Mouse (Mus musculus) forebrain, embryonic 15.5 days (tissue): ENCODE data around the gene Unc79. TPM values are rescaled to one million over a fixed set of nuclear protein-coding genes. Genes with fewer than 3 reads are reported as not detected.

ENCODE experiments used
- ATAC-seq: fragments of 200-750 bp; cut with Nextera tagmentation; replicated peaks from 2 replicates; pipeline ENCODE4 v1.8.0; 2017; ENCODE audit warnings: mild to moderate bottlenecking, moderate TSS enrichment, moderate library complexity
- H3K27ac ChIP-seq: fragments of 300-500 bp; sonication (generic); replicated peaks from 2 replicates; pipeline ENCODE4 v1.5.1; 2015; ENCODE audit warnings: mild to moderate bottlenecking, inconsistent platforms
- H3K27me3 ChIP-seq: fragments of 300-500 bp; sonication (generic); 2 replicates; pipeline ENCODE4 v1.6.1; 2015; ENCODE audit warnings: inconsistent platforms
- H3K36me3 ChIP-seq: fragments of 300-500 bp; sonication (generic); 2 replicates; pipeline ENCODE4 v1.6.1; 2015; ENCODE audit warnings: mild to moderate bottlenecking, inconsistent platforms
- H3K4me1 ChIP-seq: fragments of 300-500 bp; sonication (generic); 2 replicates; pipeline ENCODE4 v1.6.1; 2015; ENCODE audit warnings: inconsistent platforms
- H3K4me2 ChIP-seq: fragments of 300-500 bp; sonication (generic); replicated peaks from 2 replicates; pipeline ENCODE4 v1.6.1; 2015; ENCODE audit warnings: mild to moderate bottlenecking, inconsistent platforms
- H3K4me3 ChIP-seq: fragments of 300-500 bp; sonication (generic); 2 replicates; pipeline ENCODE4 v1.5.1; 2015; ENCODE audit warnings: mild to moderate bottlenecking, inconsistent platforms
- H3K9ac ChIP-seq: fragments of 300-500 bp; sonication (generic); replicated peaks from 2 replicates; pipeline ENCODE4 v1.6.1; 2015; ENCODE audit warnings: mild to moderate bottlenecking, inconsistent platforms
- H3K9me3 ChIP-seq: fragments of 300-500 bp; sonication (generic); 2 replicates; pipeline ENCODE4 v1.6.1; 2016; ENCODE audit warnings: inconsistent platforms
- WGBS: fragments of 180-500 bp; shearing (Covaris S2); methylation state at CpG from one replicate; pipeline ENCODE4 v1.1.7; 2015; ENCODE audit warnings: mixed read lengths; 5-methylcytosine and 5-hydroxymethylcytosine counted together
- polyA plus RNA-seq: library from polyadenylated mRNA; unstranded; fragments of >200 nt; fragmentation: Nextera tagmentation; extraction: Ambion mirVana; gene quantifications from 2 replicates; pipeline ENCODE4 v1.2.1, GENCODE M21; 2015

Gene Unc79
- polyA plus RNA-seq, 1 experiment from 2014 or later = 7.9 TPM

DNA sequence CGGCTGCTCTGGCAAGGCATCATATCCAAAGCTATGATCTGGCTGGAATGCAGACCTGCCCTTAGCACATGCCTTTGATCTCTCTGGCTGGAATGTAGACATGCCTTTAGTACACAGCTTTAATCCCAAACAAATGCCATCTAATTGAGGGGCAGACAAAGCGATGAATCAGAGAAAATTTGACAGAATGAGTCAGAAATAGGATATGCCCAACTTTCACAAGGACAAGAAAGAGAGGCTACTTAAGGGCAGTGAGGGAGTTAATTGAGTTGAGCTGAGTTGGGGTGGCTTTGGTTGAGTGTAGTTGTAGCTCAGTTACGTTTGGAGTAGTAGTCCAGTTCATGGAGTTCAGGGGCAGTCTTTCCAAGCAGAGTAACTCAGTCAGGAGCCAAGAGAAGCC, 12.4 kb downstream of the Unc79 start:
- no peak overlapping the region for H3K9ac ChIP-seq
- H3K4me2 ChIP-seq = no peak overlapping the region
- H3K36me3 ChIP-seq = no peaks in the 10 kb centered on the region
- no peak for ATAC-seq
- H3K27ac ChIP-seq = no peak overlapping the region
- no peak overlapping the region for H3K4me3 ChIP-seq
- H3K4me1 ChIP-seq = no peaks in the 10 kb centered on the region
- no peaks in the 10 kb centered on the region for H3K27me3 ChIP-seq
- 63% methylated on average over 3 of the region's 3 CpGs for WGBS
- H3K9me3 ChIP-seq = no peaks in the 10 kb centered on the region

DNA sequence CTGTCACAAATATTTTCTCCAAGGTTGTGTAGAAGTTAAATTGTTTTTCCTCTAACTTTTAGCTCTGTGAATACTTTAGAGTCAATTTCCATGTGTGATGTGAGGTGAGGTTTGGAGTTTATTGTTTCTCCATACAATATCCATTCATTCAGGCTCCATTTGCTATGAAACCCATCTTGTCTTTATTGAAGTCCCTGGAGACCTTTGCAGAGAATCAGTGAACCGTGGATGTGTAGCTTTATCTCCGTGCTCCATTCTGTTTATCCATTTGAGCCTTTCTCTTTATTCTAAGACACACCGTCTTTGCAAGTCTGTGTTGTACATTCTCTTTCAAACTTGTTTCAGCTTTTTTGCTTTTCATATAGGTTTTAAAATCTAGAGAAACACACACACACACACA, 15.8 kb downstream of the Unc79 start:
- 0 out of 2 replicates have a peak, but pooled peaks cover 4% of the 10 kb centered on the region for H3K4me1 ChIP-seq
- H3K27ac ChIP-seq = no peak overlapping the region
- ATAC-seq = no peak
- H3K36me3 ChIP-seq = no peaks in the 10 kb centered on the region
- H3K9me3 ChIP-seq = no peaks in the 10 kb centered on the region
- H3K27me3 ChIP-seq = no peaks in the 10 kb centered on the region
- no peak overlapping the region for H3K9ac ChIP-seq
- no peak overlapping the region for H3K4me2 ChIP-seq
- H3K4me3 ChIP-seq = no peak overlapping the region
- WGBS = 13% methylated on average over 3 of the region's 3 CpGs

DNA sequence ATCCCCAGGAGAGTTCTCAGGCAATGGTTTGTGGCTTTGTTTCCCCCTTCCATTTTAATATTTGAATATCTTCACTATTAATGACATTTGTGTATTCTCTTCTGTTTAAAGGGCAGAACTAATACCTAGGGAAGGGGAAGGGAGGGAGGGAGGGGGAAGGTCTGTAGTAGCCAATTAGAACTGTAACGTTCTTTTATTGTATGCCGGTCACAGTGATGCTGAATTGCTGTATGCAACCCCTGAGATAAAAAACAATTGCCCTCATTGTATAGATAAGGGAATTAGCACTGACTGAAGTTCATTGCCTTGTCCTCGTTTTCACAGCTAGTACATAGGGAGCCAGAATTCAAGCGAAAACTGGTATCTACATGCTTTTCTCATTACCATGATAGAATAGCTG, 31.9 kb downstream of the Unc79 start:
- WGBS = 25% methylated on average over 4 of the region's 4 CpGs
- Histone ChIP-seq H3K27me3 (no peaks in the 10 kb centered on the region), H3K9me3 (no peaks in the 10 kb centered on the region), H3K36me3 (no peaks in the 10 kb centered on the region), H3K9ac (no peak overlapping the region), H3K4me3 (no peak overlapping the region), H3K27ac (no peak overlapping the region), H3K4me1 (no peaks in the 10 kb centered on the region), H3K4me2 (no peak overlapping the region)
- no peak for ATAC-seq

DNA sequence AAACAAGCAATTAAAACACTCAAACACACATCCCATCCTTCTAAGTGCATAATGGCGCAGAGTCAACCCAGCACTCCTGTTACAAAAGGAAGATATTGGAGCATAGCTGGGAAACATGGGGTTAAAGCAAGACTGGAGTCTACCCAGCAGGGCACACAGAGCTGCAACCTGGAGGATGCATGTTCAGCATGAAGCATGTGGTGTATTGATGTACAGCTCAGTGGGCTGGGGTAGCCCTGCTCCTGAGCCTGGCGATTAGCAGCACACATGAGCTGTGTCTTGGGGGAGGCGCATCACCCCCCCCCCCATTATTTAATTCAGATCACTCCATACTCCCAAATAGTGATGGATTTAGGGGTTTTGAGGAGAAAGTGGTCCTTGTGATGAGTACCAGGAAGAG, 32.9 kb downstream of the Unc79 start:
- 76% methylated on average over 3 of the region's 3 CpGs for WGBS
- Histone ChIP-seq H3K36me3 (no peaks in the 10 kb centered on the region), H3K9ac (no peak overlapping the region), H3K27ac (no peak overlapping the region), H3K4me2 (no peak overlapping the region), H3K27me3 (no peaks in the 10 kb centered on the region), H3K9me3 (no peaks in the 10 kb centered on the region), H3K4me1 (no peaks in the 10 kb centered on the region), H3K4me3 (no peak overlapping the region)
- no peak for ATAC-seq

DNA sequence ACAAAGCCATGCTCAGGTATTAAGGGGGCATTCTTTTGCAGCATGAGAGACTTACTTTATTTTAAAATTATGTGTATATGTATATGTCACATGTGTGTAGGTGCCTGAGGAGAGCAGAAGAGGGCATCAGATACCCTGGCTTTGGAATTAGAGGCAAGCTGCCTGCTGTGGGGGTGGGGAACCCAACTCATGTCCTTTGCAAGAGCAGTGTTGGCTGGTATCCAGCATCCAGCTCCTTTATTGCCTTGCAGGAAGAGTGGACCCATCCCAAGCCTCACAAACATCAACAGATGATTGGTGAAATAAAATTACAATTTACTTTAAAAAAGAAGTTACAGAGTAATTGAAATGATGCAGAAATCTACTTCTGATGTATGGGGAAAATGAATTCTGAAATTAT, 36.7 kb downstream of the Unc79 start:
- Histone ChIP-seq H3K9me3 (no peaks in the 10 kb centered on the region), H3K4me2 (no peak overlapping the region), H3K27me3 (no peaks in the 10 kb centered on the region), H3K9ac (no peak overlapping the region), H3K27ac (no peak overlapping the region), H3K4me1 (no peaks in the 10 kb centered on the region), H3K36me3 (no peaks in the 10 kb centered on the region), H3K4me3 (no peak overlapping the region)
- ATAC-seq = no peak

DNA sequence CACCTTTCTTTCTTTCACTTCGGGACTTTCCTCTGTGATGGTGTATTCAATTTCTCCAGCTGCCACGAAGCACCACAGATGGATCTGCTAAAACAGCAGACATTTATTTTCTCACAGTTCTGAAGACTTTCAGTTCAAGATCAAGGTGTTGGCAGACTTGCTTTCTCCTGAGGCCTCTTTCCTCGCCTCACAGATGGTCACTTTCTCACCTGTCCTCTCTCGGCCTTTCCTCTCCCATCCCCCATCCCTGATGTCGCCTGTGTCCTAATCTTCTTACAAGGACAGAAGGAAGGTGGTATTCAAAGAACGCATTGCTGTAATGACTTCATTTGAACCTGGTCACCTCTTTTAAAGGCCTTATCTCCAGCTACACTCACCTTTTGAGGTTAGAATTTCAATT, 39.1 kb downstream of the Unc79 start:
- Histone ChIP-seq H3K4me2 (no peak overlapping the region), H3K9ac (no peak overlapping the region), H3K36me3 (no peaks in the 10 kb centered on the region; the same call in 1 of the 2 replicates), H3K27ac (no peak overlapping the region), H3K4me1 (no peaks in the 10 kb centered on the region), H3K9me3 (no peaks in the 10 kb centered on the region), H3K27me3 (no peaks in the 10 kb centered on the region), H3K4me3 (no peak overlapping the region)
- ATAC-seq = no peak
- WGBS = 77% methylated on average over 6 of the region's 6 CpGs

DNA sequence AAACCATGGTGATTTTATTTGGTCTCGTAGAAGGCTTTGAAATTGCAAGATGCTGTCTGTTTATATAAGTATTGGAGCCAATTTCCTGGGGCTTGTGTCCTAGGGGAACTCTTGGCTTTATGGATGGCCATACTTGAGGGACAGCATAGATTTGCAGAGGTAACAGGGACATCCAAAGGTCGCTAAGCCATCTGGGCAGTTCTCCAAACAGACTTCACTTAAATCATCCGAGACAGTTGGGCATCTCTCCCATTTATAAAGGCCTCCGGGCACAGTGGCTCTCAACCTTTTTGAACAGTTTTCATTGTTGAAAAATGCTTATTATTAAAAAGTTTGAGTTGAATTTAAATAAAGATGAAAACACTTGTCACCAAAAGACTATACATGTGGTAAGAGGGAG, 59.8 kb downstream of the Unc79 start:
- Histone ChIP-seq H3K36me3 (0 out of 2 replicates have a peak, but pooled peaks cover 4% of the 10 kb centered on the region), H3K4me3 (no peak overlapping the region), H3K4me1 (no peaks in the 10 kb centered on the region), H3K9me3 (no peaks in the 10 kb centered on the region), H3K9ac (no peak overlapping the region), H3K4me2 (no peak overlapping the region), H3K27ac (no peak overlapping the region), H3K27me3 (no peaks in the 10 kb centered on the region)
- ATAC-seq = no peak
- WGBS = 69% methylated on average over 4 of the region's 4 CpGs

DNA sequence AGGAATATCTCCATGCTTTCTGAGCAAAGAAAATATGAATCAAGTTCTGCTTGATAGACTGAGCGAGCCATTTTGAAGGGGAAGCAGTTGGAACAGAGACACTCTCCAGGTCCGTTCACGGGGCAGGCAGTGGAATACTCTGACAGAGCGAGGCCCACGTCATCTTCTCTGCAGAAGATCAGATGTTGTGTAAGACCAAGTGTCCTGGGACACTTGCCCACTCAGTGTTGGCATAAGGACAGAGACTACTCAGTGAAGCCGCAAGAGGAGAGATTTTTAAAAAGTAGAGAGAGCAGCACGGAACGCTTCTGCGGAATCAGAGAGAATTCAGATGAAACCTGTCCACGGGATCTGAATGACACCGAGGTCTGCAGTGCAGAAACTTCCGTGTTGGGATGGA, 69.5 kb downstream of the Unc79 start:
- Histone ChIP-seq H3K36me3 (peaks cover 16% of the 10 kb centered on the region), H3K27me3 (no peaks in the 10 kb centered on the region), H3K9ac (no peak overlapping the region), H3K9me3 (no peaks in the 10 kb centered on the region), H3K4me3 (no peak overlapping the region), H3K4me2 (no peak overlapping the region), H3K27ac (no peak overlapping the region), H3K4me1 (no peaks in the 10 kb centered on the region)
- ATAC-seq = no peak
- 95% methylated on average over 12 of the region's 12 CpGs for WGBS

DNA sequence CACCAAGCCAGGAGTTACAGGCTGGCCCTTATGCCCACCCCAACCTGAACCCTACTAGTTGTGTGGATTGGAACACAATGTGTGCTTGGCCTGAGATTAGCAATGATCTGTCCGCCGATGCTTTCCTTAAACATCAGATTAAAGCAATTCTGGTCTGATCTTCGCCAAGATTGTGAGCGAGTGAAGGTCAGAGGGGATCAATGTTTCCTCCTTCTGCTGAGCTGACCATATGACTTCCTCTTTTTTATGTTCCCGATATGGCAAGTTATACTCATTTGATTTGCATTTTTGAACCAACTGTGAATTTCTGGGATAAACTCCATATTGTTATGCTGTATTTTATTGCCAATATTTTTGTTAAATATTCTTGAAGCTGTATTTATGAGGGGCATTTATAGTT, 88.0 kb downstream of the Unc79 start:
- no peak for ATAC-seq
- 83% methylated on average over 5 of the region's 5 CpGs for WGBS

DNA sequence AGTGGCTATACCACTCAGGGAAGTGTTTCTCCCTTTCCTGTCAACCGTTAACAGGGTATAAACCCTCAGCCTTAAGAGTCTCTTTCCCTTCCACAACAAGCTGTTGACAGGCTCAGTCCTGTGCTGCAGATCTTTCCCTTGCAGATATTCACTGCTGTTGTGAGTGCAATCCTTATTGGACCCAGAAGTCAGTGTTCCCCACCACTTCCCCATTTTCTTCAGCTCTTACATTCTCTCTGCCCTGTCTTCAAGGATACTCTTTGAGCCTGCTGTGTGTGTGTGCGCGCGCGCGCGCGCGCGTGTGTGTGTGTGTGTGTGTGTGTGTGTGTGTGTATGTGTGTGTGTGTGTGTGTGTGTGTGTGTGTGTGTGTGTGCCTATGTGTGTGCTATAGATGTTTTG, 90.7 kb downstream of the Unc79 start:
- Histone ChIP-seq H3K4me1 (0 out of 2 replicates have a peak, but pooled peaks cover 2% of the 10 kb centered on the region), H3K4me2 (no peak overlapping the region), H3K9ac (no peak overlapping the region), H3K9me3 (no peaks in the 10 kb centered on the region), H3K27ac (no peak overlapping the region), H3K27me3 (no peaks in the 10 kb centered on the region), H3K36me3 (peaks cover 5% of the 10 kb centered on the region), H3K4me3 (no peak overlapping the region)
- WGBS = 87% methylated on average over 10 of the region's 10 CpGs
- no peak for ATAC-seq

More for the DNA sequence above, 88.0 kb downstream of the Unc79 start:
- Histone ChIP-seq H3K9me3 (no peaks in the 10 kb centered on the region), H3K27ac (no peak overlapping the region), H3K4me1 (0 out of 2 replicates have a peak, but pooled peaks cover 2% of the 10 kb centered on the region), H3K4me2 (no peak overlapping the region), H3K27me3 (no peaks in the 10 kb centered on the region), H3K4me3 (no peak overlapping the region), H3K36me3 (no peaks in the 10 kb centered on the region), H3K9ac (no peak overlapping the region)

DNA sequence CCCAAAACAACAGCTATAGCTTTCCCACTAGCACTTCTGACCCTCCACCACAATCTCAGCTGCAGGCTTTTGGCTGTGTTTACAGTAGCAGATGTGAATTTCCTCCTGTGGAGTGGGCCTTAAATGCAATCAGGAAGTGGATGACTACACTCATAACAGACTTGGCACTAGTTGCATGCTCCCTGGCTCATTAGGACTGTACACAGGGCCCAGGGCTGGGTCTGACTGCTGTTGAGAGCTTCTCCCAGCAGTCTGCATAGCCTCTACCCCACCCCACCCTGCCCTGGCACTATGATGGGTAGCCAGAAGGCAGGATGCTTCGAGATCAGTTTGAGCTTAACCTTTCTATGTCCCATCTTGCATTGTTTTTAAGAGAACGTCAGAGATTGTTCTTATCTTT, 91.5 kb downstream of the Unc79 start:
- WGBS = 76% methylated on average over 2 of the region's 2 CpGs
- Histone ChIP-seq H3K4me1 (0 out of 2 replicates have a peak, but pooled peaks cover 2% of the 10 kb centered on the region), H3K27me3 (no peaks in the 10 kb centered on the region), H3K4me3 (no peak overlapping the region), H3K36me3 (peaks cover 5% of the 10 kb centered on the region), H3K9ac (no peak overlapping the region), H3K9me3 (no peaks in the 10 kb centered on the region), H3K27ac (no peak overlapping the region), H3K4me2 (no peak overlapping the region)
- ATAC-seq = no peak

DNA sequence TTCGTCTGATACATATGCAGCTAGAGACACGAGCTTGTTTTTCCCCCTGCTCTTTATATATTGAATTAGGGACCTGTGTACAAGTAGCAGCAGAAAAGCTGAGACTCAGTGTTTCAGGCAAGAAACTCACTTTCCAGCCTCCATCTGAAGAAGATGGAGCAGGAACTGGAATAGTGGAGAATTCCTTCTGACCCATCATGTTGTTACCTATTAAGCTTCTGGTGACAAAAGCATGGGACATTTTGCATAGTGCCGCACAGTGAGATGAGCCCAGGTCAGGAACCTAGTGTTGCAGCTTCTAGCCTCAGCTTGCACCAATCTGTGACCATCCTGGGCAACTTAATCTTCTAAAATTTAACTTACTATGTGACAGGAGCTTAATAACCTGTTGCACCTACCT, 92.7 kb downstream of the Unc79 start:
- H3K9me3 ChIP-seq = no peaks in the 10 kb centered on the region
- H3K27ac ChIP-seq = no peak overlapping the region
- H3K27me3 ChIP-seq = no peaks in the 10 kb centered on the region
- H3K36me3 ChIP-seq = peaks cover 5% of the 10 kb centered on the region
- no peak for ATAC-seq
- no peak overlapping the region for H3K4me3 ChIP-seq
- no peak overlapping the region for H3K9ac ChIP-seq
- H3K4me1 ChIP-seq = 0 out of 2 replicates have a peak, but pooled peaks cover 2% of the 10 kb centered on the region
- 90% methylated on average over 3 of the region's 3 CpGs for WGBS
- no peak overlapping the region for H3K4me2 ChIP-seq

DNA sequence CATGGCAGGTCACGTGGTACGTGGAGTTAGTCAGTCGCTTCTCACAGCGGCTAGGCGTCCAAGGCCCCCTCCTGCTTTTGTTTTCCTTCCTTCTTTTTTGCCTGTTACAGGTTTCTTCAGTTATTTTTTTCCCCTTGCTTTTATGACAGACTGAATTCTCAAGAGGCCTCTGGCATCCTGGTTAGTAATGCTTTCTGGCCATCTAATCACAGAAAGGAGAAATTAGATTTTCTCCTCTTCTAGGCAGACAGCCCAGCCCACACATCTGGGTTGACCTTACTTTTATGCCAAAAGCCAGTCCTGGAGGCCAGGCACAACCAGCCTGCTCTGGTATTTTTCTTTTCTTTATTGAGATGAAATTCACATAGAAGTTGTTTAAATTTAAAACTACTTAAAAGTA, 94.1 kb downstream of the Unc79 start:
- Histone ChIP-seq H3K36me3 (peaks cover 13% of the 10 kb centered on the region), H3K27ac (no peak overlapping the region), H3K9ac (no peak overlapping the region), H3K27me3 (no peaks in the 10 kb centered on the region), H3K4me3 (no peak overlapping the region), H3K4me1 (no peaks in the 10 kb centered on the region), H3K9me3 (no peaks in the 10 kb centered on the region), H3K4me2 (no peak overlapping the region)
- no peak for ATAC-seq
- WGBS = 89% methylated on average over 5 of the region's 5 CpGs
